Mouse (Mus musculus) E14TG2a.4 (cell line): Measurements from ENCODE around the gene Clec11a.

Experiments used
- H3K27me3 ChIP-seq: 2 replicates; pipeline ENCODE4 v1.6.1; 2014; ENCODE audit warnings: low read length, control low read depth; ENCODE audit not compliant: insufficient read depth
- H3K36me3 ChIP-seq: 2 replicates; pipeline ENCODE4 v1.6.1; 2014; ENCODE audit warnings: low read length, control low read depth; ENCODE audit not compliant: insufficient read depth
- H3K4me1 ChIP-seq: replicated peaks from 2 replicates; pipeline ENCODE4 v1.6.1; 2014; ENCODE audit warnings: low read depth, low read length, control low read depth
- H3K4me3 ChIP-seq: replicated peaks from 2 replicates; pipeline ENCODE4 v1.5.1; 2014; ENCODE audit warnings: mild to moderate bottlenecking, low read length
- H3K9me3 ChIP-seq: 2 replicates; pipeline ENCODE4 v1.6.1; 2014; ENCODE audit warnings: low read length, control low read depth
- CTCF ChIP-seq: conservative IDR thresholded peaks from 2 replicates; pipeline ENCODE4 v1.5.1; 2014; ENCODE audit warnings: low read length
- NANOG ChIP-seq: IDR thresholded peaks from 2 replicates; pipeline ENCODE4 v1.6.1; 2014; ENCODE audit warnings: borderline replicate concordance, low read length, mixed read lengths
- POU5F1 ChIP-seq: IDR thresholded peaks from 2 replicates; pipeline ENCODE4 v1.6.1; 2014; ENCODE audit warnings: low read length, borderline replicate concordance

Clec11a gene

DNA sequence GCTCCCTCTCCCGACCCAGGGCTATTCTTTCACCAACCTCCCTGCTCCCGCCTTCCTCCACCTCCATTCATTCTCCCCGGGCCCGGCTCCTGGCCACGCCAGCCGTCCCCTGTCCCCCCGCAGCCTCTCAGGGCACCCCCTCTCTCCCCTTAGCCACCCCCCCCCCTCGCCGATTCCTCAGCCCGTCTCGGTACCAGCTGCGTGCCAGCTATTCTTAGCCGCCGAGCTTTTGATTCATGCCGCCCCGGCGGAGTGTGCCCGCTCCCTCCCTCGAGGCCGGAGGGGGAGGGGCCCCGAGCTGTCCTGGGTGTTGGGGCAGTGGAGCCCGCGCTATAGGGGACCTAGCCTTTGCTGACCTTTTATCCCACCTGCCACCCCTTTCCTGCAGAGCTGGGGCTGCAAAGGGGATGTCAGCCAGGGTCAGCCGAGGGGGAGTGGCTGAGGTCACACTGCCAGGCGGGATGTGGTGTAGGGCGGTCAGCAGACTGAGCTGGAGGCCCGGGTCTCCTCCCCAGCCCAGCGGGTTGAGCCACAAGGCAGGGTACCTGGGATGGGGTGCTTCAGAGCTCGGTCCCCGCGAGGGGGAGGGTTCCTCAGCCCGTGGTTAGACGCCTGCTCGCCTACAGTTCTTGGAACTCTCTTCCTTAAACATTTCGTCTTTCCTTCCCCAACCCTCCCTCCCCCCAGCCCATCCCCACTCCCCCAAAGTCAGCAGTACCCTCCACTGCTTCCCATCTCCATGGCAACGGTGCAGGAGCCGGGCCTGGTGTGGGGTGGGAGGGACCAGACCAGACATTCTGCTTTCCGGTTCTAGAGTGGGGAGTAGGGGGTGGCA, 4.4 kb upstream of the Clec11a start:
- peaks cover 4% of the 10 kb centered on the region; the same call in 1 of the 2 replicates for H3K36me3 ChIP-seq
- TF ChIP-seq NANOG (no peak), POU5F1 (no peak), CTCF (no peak)
- peaks cover 47% of the 10 kb centered on the region for H3K4me1 ChIP-seq
- H3K27me3 ChIP-seq, result peaks cover 83% of the 10 kb centered on the region
- peak overlapping the region; percentile 77 for H3K4me3 ChIP-seq
- no peaks in the 10 kb centered on the region for H3K9me3 ChIP-seq

DNA sequence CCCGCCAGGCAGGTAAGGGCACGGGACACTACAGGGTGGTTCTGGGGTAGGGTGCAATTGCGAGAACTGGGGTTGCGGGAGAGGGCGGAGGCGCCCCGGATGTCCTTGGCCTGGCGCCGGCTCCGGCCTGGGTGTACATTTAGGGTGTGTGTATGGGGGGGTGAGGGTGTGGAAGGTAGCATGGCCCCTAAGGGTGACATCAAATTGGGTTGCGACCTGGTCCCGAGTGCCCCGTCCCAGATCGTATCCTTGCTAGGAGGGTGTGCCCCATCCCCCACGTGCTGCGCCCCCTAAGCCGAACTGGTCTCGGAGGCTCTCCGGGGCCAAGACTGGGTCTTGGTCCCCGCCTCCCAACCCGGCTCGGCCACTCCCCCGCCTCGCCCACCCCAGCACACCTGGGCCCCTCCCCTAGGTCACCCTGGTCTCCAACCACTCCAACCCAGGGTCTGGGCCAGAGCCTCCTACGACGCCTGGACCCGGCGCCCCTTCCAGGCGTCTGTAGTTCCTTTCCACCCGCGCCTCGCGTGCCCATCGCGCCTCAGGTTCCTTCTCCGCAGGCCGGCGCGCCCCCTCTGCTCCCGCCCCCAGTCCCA, 3.7 kb upstream of the Clec11a start:
- Histone ChIP-seq H3K4me1 (peaks cover 46% of the 10 kb centered on the region), H3K36me3 (peaks cover 4% of the 10 kb centered on the region; the same call in 1 of the 2 replicates), H3K4me3 (peak overlapping the region; percentile 77), H3K9me3 (no peaks in the 10 kb centered on the region), H3K27me3 (peaks cover 76% of the 10 kb centered on the region)
- TF ChIP-seq CTCF, result no peak
- TF ChIP-seq POU5F1, result no peak
- TF ChIP-seq NANOG, result no peak

DNA sequence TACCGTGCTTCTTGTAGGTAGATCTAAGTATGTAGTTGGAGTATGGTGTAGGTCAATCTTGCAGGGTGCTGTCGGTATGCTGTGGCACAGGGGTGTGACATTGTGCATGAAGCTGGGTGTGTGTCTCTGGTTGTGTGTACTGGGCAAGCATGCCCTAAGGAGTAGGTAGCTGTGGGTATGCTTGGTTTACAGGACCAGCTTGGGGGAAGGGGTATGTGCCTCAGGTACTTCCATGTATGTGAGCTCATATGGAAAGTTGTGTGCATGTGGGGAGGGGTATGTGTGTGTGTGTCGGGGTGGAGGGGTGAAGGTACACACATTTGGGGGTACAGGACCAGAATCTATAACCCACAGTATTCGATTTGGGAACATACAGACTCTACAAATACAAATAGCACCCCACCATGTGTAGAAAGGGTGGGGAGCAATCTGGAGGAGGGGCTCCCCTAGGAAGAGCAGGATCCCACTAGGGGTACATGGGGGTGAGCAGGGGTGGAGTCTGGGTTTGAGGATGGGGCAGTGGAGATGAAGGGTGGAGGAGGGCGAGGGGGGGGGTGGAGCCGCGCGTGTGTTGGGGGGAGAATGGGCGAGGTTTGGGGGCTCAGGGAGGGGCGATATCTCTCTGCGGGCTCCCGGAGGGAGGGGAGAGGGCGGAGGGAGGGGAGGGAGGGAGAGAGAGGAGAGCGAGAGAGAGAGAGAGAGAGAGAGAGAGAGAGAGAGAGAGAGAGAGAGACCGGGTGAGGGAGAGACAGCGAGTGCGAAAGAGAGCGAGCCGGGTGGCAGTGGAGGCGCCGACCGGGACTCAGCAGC, 3.0 kb upstream of the Clec11a start, which contains the start of gene Shank1:
Gene Shank1 (plus strand): TSS at position 779 of the 810 bp plus-strand sequence.
- TF ChIP-seq CTCF (no peak), POU5F1 (no peak), NANOG (no peak)
- no peaks in the 10 kb centered on the region for H3K9me3 ChIP-seq
- H3K4me1 ChIP-seq, result peaks cover 46% of the 10 kb centered on the region
- H3K36me3 ChIP-seq, result peaks cover 4% of the 10 kb centered on the region; the same call in 1 of the 2 replicates
- peak within 1 kb of the TSS; percentile 77 for H3K4me3 ChIP-seq
- peaks cover 76% of the 10 kb centered on the region for H3K27me3 ChIP-seq

DNA sequence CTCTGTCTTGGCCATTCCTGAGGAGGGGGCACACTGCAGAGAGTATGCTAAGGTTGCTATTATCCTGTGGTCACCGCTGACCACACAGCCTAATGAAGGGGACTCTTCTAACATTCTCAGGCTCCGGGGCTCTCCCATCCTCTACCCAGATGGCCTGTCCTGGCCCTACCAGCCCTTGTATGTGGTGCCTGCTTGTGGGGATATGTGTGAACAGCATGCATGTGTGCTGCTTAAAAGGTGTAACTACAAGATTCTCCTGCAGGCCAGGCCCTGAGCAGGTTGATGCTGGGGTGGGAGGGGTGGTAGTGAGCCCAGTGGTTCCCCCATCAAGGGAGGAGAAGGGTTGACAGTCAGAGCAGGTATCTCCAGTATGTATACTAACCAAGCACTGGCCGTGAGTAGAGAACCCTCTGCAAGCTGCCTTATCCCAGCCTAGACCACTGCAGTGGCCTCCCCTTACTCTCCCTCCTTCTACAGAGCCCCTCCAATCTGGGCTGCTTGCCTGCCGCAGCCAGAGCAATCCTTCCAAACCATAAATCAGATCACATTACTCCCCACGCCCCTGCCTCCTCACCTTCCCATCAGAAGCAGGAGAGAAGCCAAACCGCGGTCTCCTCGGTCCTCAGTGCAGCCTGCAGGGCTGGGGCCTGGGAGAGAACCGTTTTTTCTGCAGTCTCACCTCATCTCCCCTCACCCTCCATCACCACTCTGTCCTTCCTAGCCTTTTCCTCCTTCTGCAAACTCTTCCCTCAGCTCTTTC, 739 bp upstream of the Clec11a start:
- H3K27me3 ChIP-seq, result peaks cover 61% of the 10 kb centered on the region
- no peak overlapping the region for H3K4me3 ChIP-seq
- H3K36me3 ChIP-seq, result no peaks in the 10 kb centered on the region
- TF ChIP-seq NANOG, result no peak
- TF ChIP-seq POU5F1, result no peak
- TF ChIP-seq CTCF, result no peak
- no peaks in the 10 kb centered on the region for H3K9me3 ChIP-seq
- H3K4me1 ChIP-seq, result peaks cover 61% of the 10 kb centered on the region

DNA sequence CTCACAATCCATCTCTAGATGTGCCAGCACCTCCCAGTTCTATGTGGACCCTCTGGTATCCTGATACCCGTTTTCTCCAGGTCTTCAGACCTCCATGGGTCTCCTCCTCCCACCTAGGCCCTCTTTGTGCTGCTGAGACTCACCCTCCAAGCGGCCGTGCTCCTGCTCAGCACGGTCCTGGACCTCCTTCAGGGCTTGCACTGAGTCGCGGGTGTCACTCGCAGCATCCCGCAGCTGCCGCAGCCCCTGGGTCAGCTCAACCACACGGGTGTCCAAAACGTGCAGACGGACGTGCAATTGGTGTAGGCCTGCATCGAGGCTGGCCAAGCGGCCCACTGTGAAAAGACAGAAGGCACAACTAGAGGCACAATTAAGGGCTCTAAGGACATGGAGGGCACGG, 1.0 kb downstream of the Clec11a start:
- Histone ChIP-seq H3K27me3 (peaks cover 44% of the 10 kb centered on the region), H3K4me1 (peaks cover 59% of the 10 kb centered on the region), H3K4me3 (peak overlapping the region; percentile 77), H3K9me3 (no peaks in the 10 kb centered on the region), H3K36me3 (no peaks in the 10 kb centered on the region)
- TF ChIP-seq POU5F1 (no peak), NANOG (no peak), CTCF (no peak)

DNA sequence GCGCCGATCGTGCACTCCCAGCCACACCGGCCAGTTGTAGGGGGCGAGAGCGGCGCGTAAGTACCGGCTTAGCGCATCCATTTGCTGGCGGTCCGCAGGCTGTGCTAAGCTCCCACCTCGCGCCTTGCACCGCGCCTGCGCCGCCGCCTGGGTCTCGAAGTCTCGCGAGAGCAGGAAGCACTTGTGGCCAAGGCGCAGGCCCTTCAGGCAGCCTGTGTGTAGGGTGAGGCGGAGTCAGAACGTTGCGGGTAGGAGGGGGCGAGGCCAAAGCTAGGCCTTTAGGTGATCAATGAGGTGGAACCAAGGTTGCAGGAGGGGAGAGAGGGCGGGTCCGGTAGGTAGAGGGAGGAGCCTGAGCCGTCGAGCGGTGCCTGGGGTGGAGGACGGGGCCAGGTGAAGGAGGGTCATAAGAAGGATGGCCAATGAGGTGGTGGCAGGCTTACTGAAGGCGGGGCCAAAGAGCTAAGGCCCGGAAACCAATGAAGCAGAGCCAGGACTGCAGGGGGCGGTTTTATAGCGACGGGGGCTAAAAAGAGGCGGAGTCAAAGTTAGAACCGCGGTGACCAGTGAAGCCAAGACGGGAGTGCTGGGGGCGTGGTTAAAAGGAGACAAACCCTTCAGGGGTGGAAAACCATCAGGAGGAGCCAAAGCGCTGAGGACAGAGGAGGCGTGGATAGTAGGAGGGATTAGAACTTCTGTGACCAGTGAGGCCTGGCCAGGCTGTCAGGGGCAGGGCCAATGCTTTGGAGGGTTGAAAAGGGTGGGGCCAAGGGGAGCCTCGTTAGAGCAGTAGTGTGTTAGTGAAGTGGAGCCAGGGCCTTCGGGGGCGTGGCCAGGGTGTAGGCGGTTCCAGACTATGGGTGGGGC, 1.7 kb downstream of the Clec11a start:
- H3K9me3 ChIP-seq, result no peaks in the 10 kb centered on the region
- TF ChIP-seq POU5F1 (no peak), CTCF (no peak), NANOG (no peak)
- no peaks in the 10 kb centered on the region for H3K36me3 ChIP-seq
- H3K4me3 ChIP-seq, result peak overlapping the region; percentile 95
- H3K27me3 ChIP-seq, result peaks cover 38% of the 10 kb centered on the region
- H3K4me1 ChIP-seq, result peaks cover 59% of the 10 kb centered on the region

DNA sequence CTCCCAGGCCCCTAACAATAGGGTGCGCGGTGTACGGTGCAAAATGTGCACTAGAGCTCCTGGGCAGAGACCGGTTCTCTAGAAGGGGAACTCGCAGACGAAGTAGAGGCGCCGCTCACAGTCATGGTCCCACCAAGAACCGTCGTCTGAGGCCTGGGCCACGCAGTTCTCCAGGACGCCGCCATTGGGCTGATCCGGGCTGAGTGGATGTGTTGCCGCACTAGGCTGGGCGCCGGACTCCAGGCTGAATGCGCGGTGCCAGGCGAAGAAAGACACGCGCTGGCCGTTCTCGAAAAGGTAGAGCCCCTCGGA, 2.3 kb downstream of the Clec11a start:
- no peak for TF ChIP-seq CTCF
- TF ChIP-seq POU5F1, result no peak
- no peak for TF ChIP-seq NANOG
- Histone ChIP-seq H3K4me3 (peak overlapping the region; percentile 95), H3K36me3 (no peaks in the 10 kb centered on the region), H3K4me1 (peaks cover 55% of the 10 kb centered on the region), H3K9me3 (no peaks in the 10 kb centered on the region), H3K27me3 (peaks cover 33% of the 10 kb centered on the region)
